Mouse (Mus musculus) MEL (cell line): ENCODE measurements around the gene Col19a1. TPM values are rescaled to one million over a fixed set of nuclear protein-coding genes. Genes with fewer than 3 reads are reported as not detected.

Source experiments
- DNase-seq: peaks from one replicate; pipeline ENCODE4 v3.0.0; 2011; ENCODE audit warnings: low read depth, low spot score
- H3K27ac ChIP-seq: 2 replicates; pipeline ENCODE4 v1.5.1; 2012; ENCODE audit warnings: low read depth, mild to moderate bottlenecking, control low read depth, low read length, moderate library complexity; ENCODE audit not compliant: control insufficient read depth
- H3K27me3 ChIP-seq, 2 experiments: fragments of 150-350 bp in 1 of 2; sonication (generic) in 1 of 2; 2 replicates each; pipeline ENCODE4 v1.6.1; 2012; ENCODE audit warnings: low read length in 2 of 2, mild to moderate bottlenecking in 2 of 2, improper control_type of control experiment in 1 of 2, moderate library complexity in 1 of 2; ENCODE audit not compliant: insufficient read depth in 2 of 2, control insufficient read depth in 1 of 2
- H3K36me3 ChIP-seq, 2 experiments: 2 replicates each; pipeline ENCODE4 v1.6.1; 2012 to 2014; ENCODE audit warnings: low read length in 2 of 2, improper control_type of control experiment in 1 of 2, inconsistent platforms in 1 of 2, mild to moderate bottlenecking in 1 of 2; ENCODE audit not compliant: insufficient read depth in 2 of 2, control insufficient read depth in 1 of 2
- H3K4me1 ChIP-seq, 2 experiments: fragments of 150-350 bp in 1 of 2; sonication (generic) in 1 of 2; 2 replicates each; pipeline ENCODE4 v1.6.1; 2012; ENCODE audit warnings: low read length in 2 of 2, improper control_type of control experiment in 1 of 2, mild to moderate bottlenecking in 1 of 2; ENCODE audit not compliant: insufficient read depth in 2 of 2, control insufficient read depth in 1 of 2
- H3K4me3 ChIP-seq, 2 experiments: fragments of 150-350 bp in 1 of 2; sonication (generic) in 1 of 2; 2 replicates each; pipeline ENCODE4 v1.5.1; 2012; ENCODE audit warnings: low read depth in 2 of 2, low read length in 2 of 2, mild to moderate bottlenecking in 2 of 2, moderate library complexity in 2 of 2, control low read depth in 1 of 2, improper control_type of control experiment in 1 of 2; ENCODE audit not compliant: control insufficient read depth in 1 of 2, insufficient read depth in 1 of 2
- H3K79me2 ChIP-seq: 2 replicates; pipeline ENCODE4 v1.6.1; 2012; ENCODE audit warnings: mild to moderate bottlenecking, low read length, moderate library complexity; ENCODE audit not compliant: control insufficient read depth, poor library complexity, insufficient read depth
- H3K9ac ChIP-seq: 2 replicates; pipeline ENCODE4 v1.6.1; 2012; ENCODE audit warnings: low read depth, mild to moderate bottlenecking, control low read depth, low read length, moderate library complexity; ENCODE audit not compliant: control insufficient read depth, poor library complexity, severe bottlenecking
- H3K9me3 ChIP-seq: fragments of 150-350 bp; sonication (generic); replicated peaks from 2 replicates; pipeline ENCODE4 v1.6.1; 2012; ENCODE audit warnings: mild to moderate bottlenecking, low read length, improper control_type of control experiment, moderate library complexity; ENCODE audit not compliant: insufficient read depth
- CHD1 ChIP-seq: IDR thresholded peaks from 2 replicates; pipeline ENCODE4 v1.6.1; 2012; ENCODE audit warnings: low read depth, mild to moderate bottlenecking, inconsistent platforms, low read length, improper control_type of control experiment
- CHD2 ChIP-seq: IDR thresholded peaks from 2 replicates; pipeline ENCODE4 v1.6.1; 2011; ENCODE audit warnings: low read length, improper control_type of control experiment
- CTCF ChIP-seq, 3 experiments: IDR thresholded peaks in 2 of 3; conservative IDR thresholded peaks in 1 of 3; 2 replicates each; pipeline ENCODE4 v1.5.1; 2011 to 2012; ENCODE audit warnings: low read length in 3 of 3, low read depth in 2 of 3, mild to moderate bottlenecking in 2 of 3, improper control_type of control experiment in 1 of 3, inconsistent platforms in 1 of 3, mixed read lengths in 1 of 3, moderate library complexity in 1 of 3; ENCODE audit not compliant: control insufficient read depth in 1 of 3, insufficient read depth in 1 of 3, poor library complexity in 1 of 3, severe bottlenecking in 1 of 3
- E2F4 ChIP-seq: IDR thresholded peaks from 2 replicates; pipeline ENCODE4 v1.6.1; 2011; ENCODE audit warnings: low read depth, low read length, improper control_type of control experiment, borderline replicate concordance
- ELF1 ChIP-seq: IDR thresholded peaks from 2 replicates; pipeline ENCODE4 v1.6.1; 2014; ENCODE audit warnings: low read depth, mild to moderate bottlenecking, inconsistent platforms, low read length, improper control_type of control experiment, moderate library complexity
- EP300 ChIP-seq, 2 experiments: IDR thresholded peaks; 2 replicates each; pipeline ENCODE4 v1.6.1; 2011; ENCODE audit warnings: improper control_type of control experiment in 2 of 2, low read length in 2 of 2, low read depth in 1 of 2, mild to moderate bottlenecking in 1 of 2
- ETS1 ChIP-seq: IDR thresholded peaks from 2 replicates; pipeline ENCODE4 v1.6.1; 2012; ENCODE audit warnings: low read depth, mild to moderate bottlenecking, inconsistent platforms, low read length, improper control_type of control experiment, moderate library complexity
- GABPA ChIP-seq: IDR thresholded peaks from 2 replicates; pipeline ENCODE4 v1.6.1; 2012; ENCODE audit warnings: low read depth, mild to moderate bottlenecking, inconsistent platforms, low read length, improper control_type of control experiment, moderate library complexity
- GATA1 ChIP-seq: IDR thresholded peaks from 2 replicates; pipeline ENCODE4 v1.6.1; 2011; ENCODE audit warnings: low read depth, low read length, improper control_type of control experiment
- HCFC1 ChIP-seq: IDR thresholded peaks from 2 replicates; pipeline ENCODE4 v1.6.1; 2012; ENCODE audit warnings: low read depth, mild to moderate bottlenecking, inconsistent platforms, low read length, improper control_type of control experiment, moderate library complexity
- KAT2A ChIP-seq: conservative IDR thresholded peaks from 2 replicates; pipeline ENCODE4 v1.6.1; 2012; ENCODE audit warnings: low read depth, low read length, improper control_type of control experiment, inconsistent platforms
- MAZ ChIP-seq: IDR thresholded peaks from 2 replicates; pipeline ENCODE4 v1.6.1; 2012; ENCODE audit warnings: low read depth, mild to moderate bottlenecking, inconsistent platforms, low read length, improper control_type of control experiment
- MEF2A ChIP-seq: IDR thresholded peaks from 2 replicates; pipeline ENCODE4 v1.6.1; 2014; ENCODE audit warnings: low read depth, mild to moderate bottlenecking, inconsistent platforms, low read length, improper control_type of control experiment; ENCODE audit not compliant: poor library complexity, insufficient replicate concordance, severe bottlenecking; ENCODE audit errors: extremely low read depth
- MXI1 ChIP-seq: IDR thresholded peaks from 2 replicates; pipeline ENCODE4 v1.6.1; 2011; ENCODE audit warnings: mild to moderate bottlenecking, low read depth, low read length, improper control_type of control experiment
- MYC ChIP-seq: IDR thresholded peaks from 2 replicates; pipeline ENCODE4 v1.6.1; 2011; ENCODE audit warnings: low read depth, mild to moderate bottlenecking, low read length, improper control_type of control experiment, moderate library complexity
- NELFE ChIP-seq: IDR thresholded peaks from 2 replicates; pipeline ENCODE4 v1.6.1; 2011; ENCODE audit warnings: low read depth, low read length, improper control_type of control experiment
- NRF1 ChIP-seq: IDR thresholded peaks from 2 replicates; pipeline ENCODE4 v1.6.1; 2014; ENCODE audit warnings: low read depth, mild to moderate bottlenecking, inconsistent platforms, low read length, improper control_type of control experiment, moderate library complexity; ENCODE audit not compliant: poor library complexity, insufficient read depth, severe bottlenecking
- POLR2AphosphoS2 ChIP-seq: IDR thresholded peaks from 2 replicates; pipeline ENCODE4 v1.6.1; 2011; ENCODE audit warnings: low read length, improper control_type of control experiment
- RAD21 ChIP-seq: IDR thresholded peaks from 2 replicates; pipeline ENCODE4 v1.6.1; 2011; ENCODE audit warnings: mild to moderate bottlenecking, low read depth, low read length, improper control_type of control experiment
- SIN3A ChIP-seq: IDR thresholded peaks from 2 replicates; pipeline ENCODE4 v1.6.1; 2012; ENCODE audit warnings: low read length, improper control_type of control experiment, inconsistent platforms
- SMC3 ChIP-seq: IDR thresholded peaks from 2 replicates; pipeline ENCODE4 v1.6.1; 2011; ENCODE audit warnings: low read depth, low read length, improper control_type of control experiment
- TBP ChIP-seq: IDR thresholded peaks from 2 replicates; pipeline ENCODE4 v1.8.0; 2011; ENCODE audit warnings: low read depth, low read length, improper control_type of control experiment
- TCF12 ChIP-seq: IDR thresholded peaks from 2 replicates; pipeline ENCODE4 v1.6.1; 2014; ENCODE audit warnings: low read depth, mild to moderate bottlenecking, inconsistent platforms, low read length, improper control_type of control experiment, moderate library complexity
- UBTF ChIP-seq: IDR thresholded peaks from 2 replicates; pipeline ENCODE4 v1.6.1; 2012; ENCODE audit warnings: low read depth, mild to moderate bottlenecking, inconsistent platforms, low read length, improper control_type of control experiment, moderate library complexity, borderline replicate concordance; ENCODE audit not compliant: insufficient read depth
- USF1 ChIP-seq: IDR thresholded peaks from 2 replicates; pipeline ENCODE4 v1.6.1; 2014; ENCODE audit warnings: low read depth, mild to moderate bottlenecking, inconsistent platforms, low read length, improper control_type of control experiment, moderate library complexity
- USF2 ChIP-seq, 2 experiments: IDR thresholded peaks; 2 replicates each; pipeline ENCODE4 v1.6.1; 2011 to 2012; ENCODE audit warnings: improper control_type of control experiment in 2 of 2, low read length in 2 of 2, borderline replicate concordance in 1 of 2, inconsistent platforms in 1 of 2, low read depth in 1 of 2, mild to moderate bottlenecking in 1 of 2; ENCODE audit not compliant: insufficient read depth in 1 of 2
- ZKSCAN1 ChIP-seq: IDR thresholded peaks from 2 replicates; pipeline ENCODE4 v1.6.1; 2012; ENCODE audit warnings: low read depth, mild to moderate bottlenecking, inconsistent platforms, low read length, improper control_type of control experiment, moderate library complexity
- ZMIZ1 ChIP-seq: IDR thresholded peaks from 2 replicates; pipeline ENCODE4 v1.6.1; 2012; ENCODE audit warnings: low read depth, mild to moderate bottlenecking, inconsistent platforms, low read length, improper control_type of control experiment, moderate library complexity
- ZNF384 ChIP-seq: IDR thresholded peaks from 2 replicates; pipeline ENCODE4 v1.6.1; 2012; ENCODE audit warnings: low read depth, mild to moderate bottlenecking, inconsistent platforms, low read length, improper control_type of control experiment
- polyA plus RNA-seq, 2 experiments: library from polyadenylated mRNA; stranded (reverse) in 1 of 2; unstranded in 1 of 2; fragments of >175 nt in 1 of 2; fragments of >200 nt in 1 of 2; gene quantifications; 2 replicates each; pipeline versions ENCODE4 v1.2.1 to v1.2.4; 2012; ENCODE audit warnings: low replicate concordance in 2 of 2, low read depth in 1 of 2; ENCODE audit not compliant: insufficient read length in 2 of 2, insufficient read depth in 1 of 2, missing spikeins in 1 of 2
- total RNA-seq: library from RNA; depleted of rRNA; stranded (reverse); fragments of 300-350 nt; gene quantifications from 2 replicates; pipeline ENCODE4 v1.2.3, GENCODE M21; 2012

Gene Col19a1
- total and polyA plus RNA-seq, 3 experiments = not detected

GRCm38 (mm10) chr1:24222231-24222630, 365.0 kb downstream of the Col19a1 start:
- Histone ChIP-seq H3K36me3 (no peaks in the 10 kb centered on the region), H3K79me2 (no peaks in the 10 kb centered on the region), H3K9ac (no peak overlapping the region), H3K4me1 (no peaks in the 10 kb centered on the region), H3K27ac (no peak overlapping the region), H3K9me3 (no peaks in the 10 kb centered on the region), H3K27me3 (no peaks in the 10 kb centered on the region), H3K4me3 (no peak overlapping the region)
- TF ChIP-seq CTCF (IDR thresholded peaks at IDR 0.05 in 2 of 3, conservative IDR thresholded peaks at IDR 0.05 in 1 of 3; ENCODE audit: control insufficient read depth in 1 of 3, insufficient read depth in 1 of 3, low read depth in 2 of 3, low read length in 3 of 3, poor library complexity in 1 of 3, severe bottlenecking in 1 of 3) = no peak
- no peak for TF ChIP-seq HCFC1
- TF ChIP-seq RAD21 = no peak
- no peak for TF ChIP-seq GABPA
- no peak for TF ChIP-seq TBP
- no peak for TF ChIP-seq ETS1
- TF ChIP-seq UBTF = no peak
- TF ChIP-seq CHD1 = no peak
- TF ChIP-seq NELFE = no peak
- TF ChIP-seq POLR2AphosphoS2 = no peak
- no peak for TF ChIP-seq USF2 (IDR thresholded peaks at IDR 0.05; ENCODE audit: borderline replicate concordance in 1 of 2, insufficient read depth in 1 of 2, low read depth in 1 of 2, low read length in 2 of 2)
- no peak for TF ChIP-seq SIN3A
- no peak for TF ChIP-seq MAZ
- no peak for TF ChIP-seq MXI1
- TF ChIP-seq TCF12 = no peak
- TF ChIP-seq ELF1 = no peak
- TF ChIP-seq E2F4 = no peak
- no peak for TF ChIP-seq KAT2A
- no peak for DNase-seq

GRCm38 (mm10) chr1:24219041-24219440, 368.2 kb downstream of the Col19a1 start:
- DNase-seq = no peak
- TF ChIP-seq ZMIZ1 (no peak), NRF1 (no peak), MAZ (no peak), MYC (no peak), TBP (no peak), CHD2 (no peak), USF1 (no peak), GATA1 (no peak), SMC3 (no peak), MEF2A (no peak), EP300 (IDR thresholded peaks at IDR 0.05; ENCODE audit: low read depth in 1 of 2, low read length in 2 of 2) (no peak), RAD21 (no peak), USF2 (IDR thresholded peaks at IDR 0.05; ENCODE audit: borderline replicate concordance in 1 of 2, insufficient read depth in 1 of 2, low read depth in 1 of 2, low read length in 2 of 2) (no peak), E2F4 (no peak), ZKSCAN1 (no peak), ZNF384 (no peak), HCFC1 (no peak)
- no peaks in the 10 kb centered on the region for H3K9me3 ChIP-seq

More at GRCm38 (mm10) chr1:24219041-24219440, 368.2 kb downstream of the Col19a1 start:
- no peak overlapping the region for H3K9ac ChIP-seq
- H3K36me3 ChIP-seq = no peaks in the 10 kb centered on the region
- H3K4me3 ChIP-seq = no peak overlapping the region
- H3K27me3 ChIP-seq = no peaks in the 10 kb centered on the region
- no peak overlapping the region for H3K27ac ChIP-seq
- no peaks in the 10 kb centered on the region for H3K79me2 ChIP-seq
- H3K4me1 ChIP-seq = no peaks in the 10 kb centered on the region
